Mouse (Mus musculus): ENCODE measurements around the gene Kcnj9.
A peak's percentile ranks its signal among the peaks of the same experiment; 100 is the strongest.

Kcnj9 gene

GRCm38 (mm10) chr1:172333512-172333911 is 4.4 kb upstream of the Kcnj9 start:
- no peak for DNase-seq (ENCODE audit: low spot score in 2 of 2)

DNA sequence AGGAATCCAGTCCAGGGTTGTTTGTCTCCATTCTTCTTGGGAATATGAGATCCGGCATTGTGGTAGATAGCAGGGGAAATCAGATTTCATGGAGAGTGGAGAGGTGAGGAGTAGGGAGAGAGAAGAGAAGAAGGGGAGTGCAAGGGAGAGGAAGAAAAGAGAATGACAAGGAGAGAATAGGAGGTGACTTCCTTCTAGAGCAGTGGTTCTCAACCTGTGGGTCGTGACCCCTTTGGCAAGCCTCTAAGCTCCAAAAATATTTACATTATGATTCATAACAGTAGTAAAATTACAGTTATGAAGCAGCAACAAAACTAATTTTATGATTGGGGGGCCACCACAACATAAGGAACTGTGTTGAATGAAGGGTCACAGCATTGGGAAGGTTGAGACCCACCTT is 3.8 kb upstream of the Kcnj9 start:
- DNase-seq (ENCODE audit: low spot score in 2 of 2) = no peak

GRCm38 (mm10) chr1:172331422-172331947 is 2.4 kb upstream of the Kcnj9 start:
- DNase-seq (ENCODE audit: low spot score in 2 of 2) = no peak

DNA sequence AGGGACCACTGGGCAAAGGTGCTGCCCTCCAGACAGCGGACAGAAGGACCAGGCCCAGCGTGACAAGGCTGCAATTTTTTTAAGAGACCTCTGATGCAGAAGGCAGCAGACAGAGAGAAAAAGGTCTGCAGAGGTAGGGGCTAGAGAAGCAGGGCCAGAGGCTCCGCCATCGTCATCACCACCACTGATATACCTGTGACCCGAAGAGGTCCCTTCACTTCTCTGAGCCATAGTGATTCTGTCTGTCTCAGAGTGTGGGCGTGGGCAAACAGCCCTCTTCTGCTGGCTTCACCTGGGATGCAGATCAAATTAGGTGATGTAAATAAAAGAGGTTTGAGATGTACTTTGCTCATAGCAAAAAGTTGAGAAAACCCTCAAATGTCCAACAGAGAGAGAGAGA is 498 bp upstream of the Kcnj9 start:
- DNase-seq (ENCODE audit: low spot score in 2 of 2) = no peak

GRCm38 (mm10) chr1:172328461-172328860 is 657 bp downstream of the Kcnj9 start:
- DNase-seq (ENCODE audit: low spot score in 2 of 2) = no peak

DNA sequence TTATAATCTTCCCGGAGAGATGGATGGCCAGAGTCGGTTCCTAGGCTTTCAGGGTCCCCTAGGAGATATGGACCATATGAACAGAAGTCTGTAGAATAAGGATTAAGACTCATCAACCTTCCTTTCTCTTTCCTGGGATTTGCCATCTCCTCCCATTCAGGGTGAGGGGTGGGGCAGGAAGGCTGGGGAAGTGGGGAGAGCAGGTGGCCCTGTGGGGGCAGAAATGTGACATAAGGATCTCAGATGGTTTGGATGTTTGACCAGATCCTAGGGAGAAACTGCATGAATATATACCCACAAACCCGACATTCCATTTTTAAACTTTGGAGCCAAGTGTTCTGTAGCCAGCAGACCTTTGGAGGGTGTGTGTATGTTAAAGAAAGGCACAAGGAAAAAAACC is 1.1 kb downstream of the Kcnj9 start:
- DNase-seq (ENCODE audit: low spot score in 2 of 2) = no peak

DNA sequence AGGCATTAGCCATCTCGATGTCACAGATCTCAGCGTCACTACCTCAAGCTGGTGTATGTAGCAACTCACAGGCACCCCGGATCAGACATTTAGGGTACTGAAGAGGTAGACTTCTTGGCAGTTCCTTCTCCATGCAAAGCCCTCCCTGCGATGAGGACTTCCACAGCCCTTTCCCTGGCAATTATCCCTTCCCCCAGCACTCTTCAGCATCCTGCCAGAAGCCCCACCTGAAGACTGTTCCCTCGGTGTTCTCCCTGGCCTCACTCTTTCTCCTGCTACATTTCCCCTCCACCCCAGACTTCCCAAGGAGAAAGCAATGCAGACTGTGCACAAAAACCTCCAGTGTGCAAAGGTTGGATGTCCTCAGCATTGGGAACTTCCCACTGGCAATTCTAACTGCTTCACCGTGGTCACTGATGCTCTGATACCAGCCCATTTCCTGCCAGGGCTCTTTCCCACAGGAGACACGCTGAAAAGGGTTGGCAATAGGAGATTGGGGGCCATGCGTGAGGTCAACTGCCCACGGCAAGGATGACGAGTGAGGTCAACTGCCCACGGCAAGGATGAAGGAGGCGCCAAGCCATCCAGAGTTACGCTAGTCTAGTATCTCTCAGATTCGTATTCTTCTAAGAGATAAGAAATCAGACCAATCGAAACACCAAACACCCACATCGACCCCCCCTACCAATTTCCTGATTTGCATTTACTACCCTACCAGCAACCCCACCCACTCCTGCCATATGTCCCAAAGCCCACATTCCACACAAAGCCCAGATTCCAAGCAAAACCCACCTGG is 1.7 kb downstream of the Kcnj9 start:
- DNase-seq (ENCODE audit: low spot score in 2 of 2) = no peak

- no peak for DNase-seq (ENCODE audit: low spot score in 2 of 2)
These were observed 2.4 kb downstream of the Kcnj9 start for GRCm38 (mm10) chr1:172326684-172327083.

- peak; percentile 44 to 75 for DNase-seq (ENCODE audit: low spot score in 2 of 2)
These were observed 3.2 kb downstream of the Kcnj9 start for GRCm38 (mm10) chr1:172325680-172326535.

DNA sequence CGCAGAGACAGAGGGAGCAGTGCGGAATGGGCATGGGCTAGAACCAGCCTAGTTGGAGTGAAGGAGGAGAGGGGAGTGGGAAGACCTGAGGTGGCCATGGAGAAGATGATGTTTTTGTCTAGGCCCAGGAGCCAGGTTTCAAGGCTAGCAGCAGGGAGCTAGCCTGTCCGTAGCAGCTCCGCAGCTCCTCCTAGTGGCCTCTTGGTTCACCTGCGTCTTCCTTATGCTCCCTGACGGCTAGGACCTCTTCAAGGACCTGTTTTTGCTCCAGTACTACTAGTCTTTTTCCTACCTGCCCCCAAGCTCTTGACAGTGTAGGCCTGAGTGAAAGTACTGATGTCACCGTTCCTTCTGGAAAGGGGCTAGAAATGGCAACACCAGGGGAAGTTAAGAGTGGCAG is 4.4 kb downstream of the Kcnj9 start:
- peak; percentile 51 to 73 for DNase-seq (ENCODE audit: low spot score in 2 of 2)

GRCm38 (mm10) chr1:172323801-172324359 is 5.2 kb downstream of the Kcnj9 start:
- no peak for DNase-seq (ENCODE audit: low spot score in 2 of 2)

- DNase-seq (ENCODE audit: low spot score in 2 of 2) = no peak
These were observed 5.8 kb downstream of the Kcnj9 start for GRCm38 (mm10) chr1:172323298-172323697.

DNA sequence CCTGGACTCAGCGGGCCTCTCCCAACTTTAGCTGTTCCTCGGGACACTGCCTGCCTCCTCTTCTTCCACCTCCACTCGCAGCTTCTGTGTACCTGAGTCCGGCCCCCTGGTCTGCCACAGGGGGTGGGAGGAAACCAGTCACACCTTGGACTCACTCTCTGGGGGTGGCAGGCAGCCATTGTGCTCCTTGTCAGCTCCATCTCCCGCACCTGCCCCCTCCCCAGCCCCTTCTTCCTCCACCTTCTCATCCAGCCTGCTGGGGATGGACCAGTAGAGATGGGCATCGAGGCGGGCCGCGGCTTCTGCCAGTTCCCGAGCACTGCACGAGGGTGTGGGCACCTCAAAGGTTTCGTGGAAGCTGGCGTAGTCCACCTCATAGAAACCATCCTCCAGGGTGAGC is 6.4 kb downstream of the Kcnj9 start:
- no peak for DNase-seq (ENCODE audit: low spot score in 2 of 2)

- DNase-seq (ENCODE audit: low spot score in 2 of 2) = no peak
These were observed 9.2 kb downstream of the Kcnj9 start for GRCm38 (mm10) chr1:172319921-172320411.

GRCm38 (mm10) chr1:172319346-172319745 is 9.8 kb downstream of the Kcnj9 start:
- DNase-seq (ENCODE audit: low spot score in 2 of 2) = no peak

DNA sequence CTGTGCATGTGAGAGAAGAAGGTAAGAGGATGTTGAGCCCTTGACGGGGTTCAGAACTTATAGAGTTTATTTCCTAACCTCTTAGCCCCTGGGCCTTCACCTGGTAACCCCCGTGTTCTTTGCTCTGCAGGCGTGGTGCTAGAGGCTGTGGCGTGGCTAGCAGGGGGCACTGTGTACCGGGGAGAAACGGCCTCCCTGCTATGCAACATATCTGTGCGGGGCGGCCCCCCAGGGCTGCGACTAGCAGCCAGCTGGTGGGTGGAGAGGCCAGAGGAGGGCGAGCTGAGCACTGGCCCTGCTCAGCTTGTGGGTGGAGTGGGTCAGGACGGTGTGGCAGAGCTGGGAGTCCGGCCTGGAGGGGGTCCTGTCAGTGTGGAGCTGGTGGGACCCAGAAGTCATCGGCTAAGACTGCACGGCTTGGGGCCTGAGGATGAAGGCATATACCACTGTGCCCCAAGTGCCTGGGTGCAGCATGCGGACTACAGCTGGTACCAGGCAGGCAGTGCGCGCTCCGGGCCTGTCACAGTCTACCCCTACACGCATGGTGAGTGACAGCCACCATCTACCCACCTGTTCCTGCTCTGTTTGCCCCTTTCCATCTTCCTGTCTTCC is 10.6 kb downstream of the Kcnj9 start:
- DNase-seq (ENCODE audit: low spot score in 2 of 2) = no peak

DNA sequence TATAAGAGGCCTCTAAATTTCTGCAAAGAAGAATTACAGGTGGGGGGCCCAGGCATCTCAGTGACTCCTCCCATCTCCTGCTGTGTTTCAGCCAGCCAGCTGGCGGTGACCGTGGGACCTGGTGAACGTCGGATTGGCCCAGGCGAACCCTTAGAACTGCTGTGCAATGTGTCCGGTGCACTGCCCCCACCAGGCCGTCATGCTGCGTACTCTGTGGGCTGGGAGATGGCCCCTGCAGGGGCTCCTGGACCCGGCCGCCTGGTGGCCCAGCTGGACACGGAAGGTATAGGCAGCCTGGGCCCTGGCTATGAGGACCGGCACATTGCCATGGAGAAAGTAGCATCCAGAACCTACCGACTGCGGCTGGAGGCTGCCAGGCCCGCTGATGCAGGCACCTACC is 11.2 kb downstream of the Kcnj9 start:
- no peak for DNase-seq (ENCODE audit: low spot score in 2 of 2)

DNA sequence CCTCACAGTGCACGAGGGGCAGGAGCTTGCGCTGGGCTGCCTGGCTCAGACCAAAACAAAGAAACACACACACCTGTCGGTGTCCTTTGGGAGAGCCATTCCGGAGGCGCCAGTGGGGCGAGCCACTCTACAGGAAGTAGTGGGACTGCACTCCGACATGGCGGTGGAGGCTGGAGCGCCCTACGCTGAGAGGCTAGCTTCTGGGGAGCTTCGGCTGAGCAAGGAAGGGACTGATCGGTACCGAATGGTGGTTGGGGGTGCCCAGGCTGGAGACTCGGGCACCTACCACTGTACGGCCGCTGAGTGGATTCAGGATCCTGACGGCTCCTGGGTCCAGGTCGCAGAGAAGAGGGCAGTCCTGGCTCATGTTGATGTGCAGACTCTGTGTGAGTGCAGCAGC is 11.7 kb downstream of the Kcnj9 start:
- no peak for DNase-seq (ENCODE audit: low spot score in 2 of 2)

DNA sequence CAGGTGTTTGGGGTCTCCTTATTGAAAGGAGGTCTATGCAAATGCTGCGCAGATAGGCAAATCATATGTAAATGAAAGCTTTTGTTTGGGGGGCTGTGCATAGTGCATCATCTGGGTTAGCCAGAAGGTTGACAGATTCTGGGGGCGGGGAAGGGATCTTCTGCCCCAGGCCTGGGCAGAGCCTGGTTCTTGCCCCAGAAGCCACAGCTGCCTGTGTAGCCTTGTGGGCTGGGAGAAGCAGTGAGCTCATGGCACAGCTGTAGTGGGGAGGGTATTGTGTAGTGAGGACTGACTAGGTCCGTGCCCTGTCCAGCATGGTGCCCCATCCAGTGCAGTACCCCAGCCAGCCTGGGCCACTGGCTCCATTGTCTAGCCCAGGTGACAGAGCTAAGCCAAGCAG is 14.2 kb downstream of the Kcnj9 start:
- no peak for DNase-seq (ENCODE audit: low spot score in 2 of 2)

GRCm38 (mm10) chr1:172313613-172314411 is 15.3 kb downstream of the Kcnj9 start:
- DNase-seq (ENCODE audit: low spot score in 2 of 2) = no peak

Data from natural killer cell, adult 2 months (primary cell).